Mouse (Mus musculus) mature B cell (primary cell): ENCODE data around the gene Platr17.
"Not testable (repeated sequence)": the region's sequence is repeated elsewhere in the genome, so short reads cannot be mapped to it uniquely, and the experiment has no call there.

Experiments used
- in situ Hi-C: fragments of 300-500 bp; cut with MboI; formaldehyde crosslinking; loops from 2 replicates; pipeline ENCODE4 v1.14.3; 2019

Platr17 gene

DNA sequence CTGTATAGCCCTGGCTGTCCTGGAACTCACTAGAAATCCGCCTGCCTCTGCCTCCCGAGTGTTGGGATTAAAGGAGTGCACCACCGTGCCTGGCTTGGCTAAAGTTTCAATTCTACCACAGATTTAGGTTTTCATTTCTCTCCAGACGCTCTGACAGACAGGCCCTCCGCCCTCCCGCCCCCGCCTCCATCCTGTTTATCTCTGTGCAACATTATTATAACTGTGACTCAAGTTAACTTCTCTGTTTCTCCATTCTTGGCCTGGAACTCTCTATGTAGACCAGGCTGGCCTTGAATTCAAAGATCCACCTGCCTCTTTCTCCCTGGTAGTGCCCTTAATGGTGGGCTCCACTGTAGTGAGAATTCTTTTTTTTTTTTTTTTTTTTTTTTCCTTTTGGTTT, 2.4 kb upstream of the Platr17 start:
- in situ Hi-C loops = no loop called here

DNA sequence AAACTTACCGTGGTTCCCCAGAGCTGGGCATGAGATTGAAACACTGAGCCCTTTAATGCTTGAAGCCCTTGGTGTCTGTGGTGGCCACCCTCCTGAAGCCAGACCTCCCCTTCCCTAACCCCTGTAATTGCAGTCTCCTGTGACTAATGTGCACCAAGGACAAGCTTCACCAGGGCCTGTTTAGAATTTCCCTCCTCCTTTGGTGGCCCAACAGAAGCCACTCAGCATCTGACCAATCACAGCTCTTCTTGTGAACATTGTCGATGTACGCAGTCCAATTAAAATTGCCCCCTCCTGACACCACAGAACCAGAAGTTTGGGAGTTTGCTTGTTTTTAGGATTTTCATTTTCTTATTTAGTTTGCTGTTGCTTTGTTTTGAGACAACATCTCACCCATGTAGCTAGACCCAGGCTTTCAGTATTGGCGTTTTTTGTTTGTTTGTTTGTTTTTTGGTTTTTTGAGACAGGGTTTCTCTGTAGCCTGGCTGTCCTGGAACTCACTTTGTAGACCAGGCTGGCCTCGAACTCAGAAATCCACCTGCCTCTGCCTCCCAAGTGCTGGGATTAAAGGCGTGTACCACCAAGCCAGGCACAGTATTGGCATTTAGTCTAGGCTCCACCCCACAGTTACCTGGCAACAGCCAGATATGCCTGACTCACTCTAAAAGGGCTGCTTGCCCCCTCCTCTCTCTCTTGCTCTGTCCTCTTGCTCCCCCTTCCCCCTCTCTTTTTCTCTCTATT, 854 bp upstream of the Platr17 start:
- in situ Hi-C loops = not testable (repeated sequence)

DNA sequence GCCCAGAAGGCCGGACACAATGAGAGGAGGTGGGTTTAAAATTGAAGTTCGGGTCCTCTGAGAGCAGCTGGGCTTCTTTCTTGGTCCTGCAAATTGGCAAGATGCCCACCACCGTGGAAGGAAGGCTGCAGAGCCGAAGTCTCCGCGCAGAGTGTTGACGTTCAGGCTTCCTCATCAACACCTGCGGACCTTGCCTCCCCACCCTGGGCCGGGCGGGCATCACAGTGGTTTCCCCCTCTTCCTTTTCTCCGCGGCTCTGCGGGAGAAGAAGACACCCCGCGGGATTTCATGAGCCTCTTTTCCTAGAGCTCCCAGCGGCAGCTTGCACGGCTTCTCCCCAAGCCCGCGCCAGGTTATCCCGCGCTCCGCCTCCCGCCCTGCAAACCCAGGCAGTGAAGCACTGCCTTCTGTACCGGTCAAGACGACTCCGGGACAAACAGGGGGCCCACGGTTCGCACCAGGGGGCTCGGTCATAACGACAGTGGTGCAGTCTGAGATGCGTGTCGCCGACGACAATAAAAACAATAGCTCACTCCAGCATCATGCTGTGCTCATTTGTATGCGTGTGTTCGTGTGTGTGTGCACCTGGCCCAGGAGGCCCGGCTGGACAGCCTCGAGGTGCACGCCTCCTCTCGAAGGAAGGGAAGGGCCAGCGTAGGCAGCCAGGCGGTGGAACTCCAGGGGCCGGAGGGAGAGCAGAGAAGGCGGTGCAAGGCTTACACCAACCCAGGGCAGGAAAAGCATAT, 3.6 kb downstream of the Platr17 start:
- in situ Hi-C loops = no loop called here

DNA sequence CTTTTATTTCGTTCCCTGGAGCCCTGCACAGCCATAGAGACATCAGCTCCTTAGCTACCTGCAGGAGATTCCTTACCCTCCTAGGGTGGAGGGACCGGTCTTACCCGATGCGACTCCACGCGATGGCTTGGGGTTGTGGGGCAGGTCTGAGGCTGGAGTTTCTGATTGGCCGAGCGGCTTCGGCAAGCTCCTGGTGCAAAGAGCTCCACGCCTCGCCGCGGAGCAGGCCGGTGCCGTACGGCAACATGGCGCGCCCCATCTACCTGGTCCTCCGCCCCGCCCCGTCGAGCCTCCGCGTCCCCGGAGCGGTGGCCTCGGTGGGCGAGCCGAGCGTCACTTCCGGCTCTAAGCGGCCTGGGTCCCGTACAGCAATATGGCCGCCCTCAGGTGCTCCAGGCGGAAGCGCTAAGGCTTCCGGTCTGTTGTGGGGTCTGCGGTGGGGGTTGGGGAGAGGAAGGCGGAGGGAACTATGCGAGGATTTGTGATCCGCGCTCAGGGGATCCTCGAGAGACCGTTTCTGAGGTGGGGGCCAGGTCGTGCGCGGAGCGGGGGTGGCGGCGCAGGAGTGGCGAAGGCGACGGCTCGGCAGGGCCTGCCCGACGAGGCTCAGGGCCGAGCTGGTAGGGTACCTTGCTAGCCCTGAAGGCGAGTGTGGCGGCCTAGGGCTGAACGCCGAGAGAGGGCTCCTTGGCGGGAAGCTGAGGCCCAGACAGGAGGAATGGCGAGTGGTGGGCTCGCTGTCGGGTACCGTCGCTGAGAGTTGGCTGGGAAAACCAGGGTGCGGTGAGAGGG, 4.3 kb downstream of the Platr17 start, which contains the start of gene Daxx:
Gene Daxx (plus strand): TSS at position 338 of the 792 bp plus-strand sequence.
- in situ Hi-C loops = no loop called here

DNA sequence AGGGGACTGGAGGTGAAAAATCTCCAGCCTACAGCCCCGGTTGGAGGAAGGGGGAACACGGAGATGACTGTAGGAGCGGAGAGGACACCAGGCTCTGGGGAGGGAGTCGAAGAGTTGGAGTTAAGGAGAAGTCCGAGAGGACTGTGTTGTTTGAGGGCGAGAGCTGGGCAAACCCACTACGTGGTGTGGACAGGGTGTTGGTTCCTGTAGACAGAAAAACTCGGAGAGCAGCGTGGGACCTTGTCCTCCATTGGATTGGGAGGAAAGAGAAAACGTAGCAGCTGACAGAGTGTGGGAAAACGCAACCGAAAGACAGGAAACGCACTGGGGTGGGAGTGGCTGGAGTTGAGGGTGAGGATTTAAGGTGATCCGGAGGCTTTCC, 4.9 kb downstream of the Platr17 start:
- in situ Hi-C loops = no loop called here

DNA sequence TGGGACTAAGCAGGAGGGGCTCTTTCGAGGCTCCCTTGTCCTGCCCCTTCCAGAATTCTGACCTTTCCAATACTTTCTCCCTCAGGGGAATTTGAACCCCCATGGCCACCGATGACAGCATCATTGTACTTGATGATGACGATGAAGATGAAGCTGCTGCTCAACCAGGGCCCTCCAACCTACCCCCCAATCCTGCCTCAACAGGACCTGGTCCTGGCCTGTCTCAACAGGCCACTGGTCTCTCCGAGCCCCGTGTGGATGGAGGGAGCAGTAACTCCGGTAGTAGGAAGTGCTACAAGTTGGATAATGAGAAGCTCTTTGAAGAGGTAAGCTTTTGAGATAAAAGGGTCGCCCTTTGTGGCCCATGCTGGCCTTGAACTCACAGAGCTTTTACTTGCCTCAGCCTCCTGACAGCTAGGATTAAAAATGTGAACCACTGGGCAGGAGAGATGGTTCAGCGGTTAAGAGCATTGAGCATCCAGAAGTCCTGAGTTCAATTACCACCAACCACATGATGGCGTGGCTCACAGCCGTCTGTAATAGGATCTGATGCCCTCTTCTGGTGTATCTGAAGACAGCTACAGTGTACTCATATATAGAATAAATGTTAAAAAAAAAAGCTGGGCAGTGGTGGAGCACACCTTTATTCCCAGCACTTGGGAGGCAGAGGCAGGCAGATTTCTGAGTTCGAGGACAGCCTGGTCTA, 5.6 kb downstream of the Platr17 start:
- in situ Hi-C loops = no loop called here

DNA sequence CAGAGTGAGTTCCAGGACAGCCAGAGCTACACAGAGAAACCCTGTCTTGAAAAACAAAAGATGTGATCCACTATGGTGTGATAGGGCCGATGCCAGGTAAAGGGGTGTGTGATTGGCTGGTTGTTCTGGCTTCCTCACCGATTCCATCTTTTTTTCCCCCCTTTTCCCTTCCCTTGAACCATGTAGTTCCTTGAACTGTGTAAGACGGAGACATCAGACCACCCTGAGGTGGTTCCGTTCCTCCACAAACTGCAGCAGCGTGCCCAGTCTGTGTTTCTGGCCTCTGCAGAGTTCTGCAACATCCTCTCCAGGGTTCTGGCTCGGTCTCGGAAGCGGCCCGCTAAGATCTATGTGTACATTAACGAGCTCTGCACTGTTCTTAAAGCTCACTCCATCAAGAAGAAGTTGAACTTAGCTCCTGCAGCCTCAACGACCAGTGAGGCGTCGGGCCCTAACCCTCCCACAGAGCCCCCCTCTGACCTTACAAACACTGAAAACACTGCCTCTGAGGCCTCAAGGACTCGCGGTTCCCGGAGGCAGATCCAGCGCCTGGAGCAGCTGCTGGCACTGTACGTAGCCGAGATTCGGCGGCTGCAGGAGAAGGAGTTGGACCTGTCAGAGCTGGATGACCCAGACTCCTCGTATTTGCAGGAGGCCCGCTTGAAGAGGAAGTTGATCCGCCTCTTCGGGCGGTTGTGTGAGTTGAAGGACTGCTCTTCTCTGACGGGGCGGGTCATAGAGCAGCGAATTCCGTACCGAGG, 6.3 kb downstream of the Platr17 start:
- in situ Hi-C loops = no loop called here

DNA sequence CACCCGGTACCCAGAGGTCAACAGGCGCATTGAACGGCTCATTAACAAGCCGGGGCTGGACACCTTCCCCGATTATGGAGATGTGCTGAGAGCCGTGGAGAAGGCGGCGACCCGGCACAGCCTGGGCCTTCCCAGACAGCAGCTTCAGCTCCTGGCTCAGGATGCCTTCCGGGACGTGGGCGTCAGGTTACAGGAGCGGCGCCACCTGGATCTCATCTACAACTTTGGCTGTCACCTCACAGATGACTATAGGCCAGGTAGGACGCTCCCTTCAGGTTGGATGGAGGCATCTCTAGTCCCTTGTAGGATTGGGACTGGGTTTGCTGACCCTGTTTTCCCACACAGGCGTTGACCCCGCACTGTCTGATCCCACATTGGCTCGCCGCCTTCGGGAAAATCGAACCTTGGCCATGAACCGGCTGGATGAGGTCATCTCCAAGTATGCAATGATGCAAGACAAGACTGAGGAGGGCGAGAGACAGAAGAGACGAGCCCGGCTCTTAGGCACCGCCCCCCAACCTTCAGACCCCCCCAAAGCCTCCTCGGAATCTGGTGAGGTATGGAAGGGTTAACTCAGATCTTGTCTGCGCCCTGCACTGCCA, 7.0 kb downstream of the Platr17 start:
- in situ Hi-C loops = no loop called here

DNA sequence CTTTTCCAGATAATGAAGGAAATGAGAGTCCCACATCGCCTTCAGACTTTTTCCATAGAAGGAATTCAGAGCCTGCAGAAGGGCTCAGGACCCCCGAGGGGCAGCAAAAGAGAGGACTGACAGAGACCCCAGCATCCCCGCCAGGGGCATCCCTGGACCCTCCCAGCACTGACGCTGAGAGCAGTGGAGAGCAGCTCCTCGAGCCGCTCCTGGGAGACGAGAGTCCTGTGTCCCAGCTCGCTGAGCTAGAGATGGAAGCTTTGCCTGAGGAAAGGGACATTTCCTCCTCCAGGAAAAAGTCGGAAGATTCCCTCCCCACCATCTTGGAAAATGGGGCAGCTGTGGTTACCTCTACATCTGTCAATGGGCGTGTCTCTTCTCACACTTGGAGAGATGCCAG, 8.3 kb downstream of the Platr17 start:
- in situ Hi-C loops = no loop called here

DNA sequence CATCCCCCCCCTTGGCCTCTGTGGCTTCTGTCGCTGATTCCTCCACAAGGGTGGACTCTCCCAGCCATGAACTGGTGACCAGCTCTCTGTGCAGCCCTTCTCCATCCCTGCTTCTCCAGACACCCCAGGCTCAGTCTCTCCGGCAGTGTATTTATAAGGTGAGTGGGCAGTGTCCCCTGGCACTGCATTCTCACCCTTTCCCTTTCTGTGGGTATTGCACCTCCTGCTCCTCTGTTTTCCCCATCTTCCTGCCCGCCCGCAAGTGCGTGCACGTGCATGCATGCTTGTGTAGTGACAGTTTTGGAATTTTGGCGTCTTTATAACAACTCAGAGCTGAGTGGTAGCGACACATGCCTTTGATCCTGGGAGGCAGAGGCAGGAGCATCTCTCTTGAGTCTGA, 9.0 kb downstream of the Platr17 start:
- in situ Hi-C loops = no loop called here

DNA sequence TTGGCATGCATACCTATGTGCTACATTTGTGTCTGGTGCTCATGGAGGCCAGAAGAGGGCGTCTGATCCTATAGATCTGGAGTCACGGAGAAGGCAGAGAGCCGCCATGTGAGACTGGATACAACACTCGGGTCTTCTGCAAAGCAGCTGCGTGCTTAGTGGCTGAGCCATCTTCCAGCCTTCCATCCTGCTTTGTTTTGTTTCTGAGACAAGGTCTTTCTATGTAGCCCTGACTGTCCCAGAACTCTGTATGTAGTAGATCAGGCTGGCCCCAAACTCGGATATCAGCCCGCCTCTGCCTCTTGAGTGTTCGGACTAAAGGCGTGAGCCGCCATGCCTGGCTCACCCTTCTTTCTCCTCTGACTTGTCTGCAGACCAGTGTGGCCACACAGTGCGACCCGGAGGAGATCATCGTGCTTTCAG, 10.0 kb downstream of the Platr17 start:
- in situ Hi-C loops = no loop called here

DNA sequence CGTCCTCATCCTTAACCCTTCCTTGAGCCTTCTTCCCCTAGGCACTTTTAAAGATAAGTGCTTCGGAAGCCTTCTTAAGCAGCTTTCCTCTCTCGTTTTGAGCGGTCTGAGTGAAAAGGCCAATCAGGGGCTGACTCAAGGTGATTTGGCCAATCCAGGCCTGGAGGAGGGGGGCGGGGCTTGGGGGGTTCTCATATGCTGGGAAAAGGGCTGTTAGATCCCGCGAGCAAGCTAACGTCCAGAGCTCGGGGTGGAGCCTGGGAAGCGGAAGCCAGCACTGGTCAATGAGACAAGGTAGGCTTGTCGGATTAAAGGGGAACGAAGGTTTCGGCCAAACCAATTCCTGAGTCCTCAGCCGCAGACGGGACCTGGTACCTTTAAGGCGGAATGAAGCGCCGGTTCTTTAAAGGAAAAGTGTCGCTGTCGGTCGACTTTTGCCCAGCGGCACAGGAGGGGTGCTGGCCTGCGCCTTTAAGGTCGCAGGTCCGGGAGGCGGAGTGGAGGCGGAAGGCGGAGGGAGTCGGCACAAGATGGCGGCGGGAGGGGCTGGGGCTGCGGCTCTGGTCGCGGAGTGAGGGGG, 10.8 kb downstream of the Platr17 start, which contains the start of the genes Tapbp and Zbtb22:
Gene Tapbp (plus strand): TSS at position 229 of the 580 bp plus-strand sequence.
Gene Zbtb22 (plus strand): TSS at position 234 of the 580 bp plus-strand sequence.
- in situ Hi-C loops = no loop called here

DNA sequence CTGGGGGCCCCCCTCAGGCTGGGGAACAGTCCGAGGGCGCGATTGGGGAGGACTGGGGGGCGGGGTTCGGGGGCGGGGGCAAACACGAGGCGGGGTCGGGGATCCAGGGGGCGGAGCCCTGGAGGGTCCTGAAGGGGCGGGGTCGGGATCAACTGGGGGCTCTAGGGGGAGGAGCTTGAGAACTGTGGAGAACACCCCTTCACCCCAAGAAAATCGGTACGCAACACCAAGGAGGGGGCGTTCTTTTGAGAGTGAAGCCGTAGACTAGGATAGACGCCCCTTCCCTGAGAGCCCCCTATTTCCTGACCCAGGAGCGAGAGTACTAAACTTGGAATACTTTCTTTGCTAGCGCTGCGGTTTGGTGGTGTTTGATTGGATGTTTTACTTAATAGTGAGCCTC, 11.4 kb downstream of the Platr17 start:
- in situ Hi-C loops = no loop called here

DNA sequence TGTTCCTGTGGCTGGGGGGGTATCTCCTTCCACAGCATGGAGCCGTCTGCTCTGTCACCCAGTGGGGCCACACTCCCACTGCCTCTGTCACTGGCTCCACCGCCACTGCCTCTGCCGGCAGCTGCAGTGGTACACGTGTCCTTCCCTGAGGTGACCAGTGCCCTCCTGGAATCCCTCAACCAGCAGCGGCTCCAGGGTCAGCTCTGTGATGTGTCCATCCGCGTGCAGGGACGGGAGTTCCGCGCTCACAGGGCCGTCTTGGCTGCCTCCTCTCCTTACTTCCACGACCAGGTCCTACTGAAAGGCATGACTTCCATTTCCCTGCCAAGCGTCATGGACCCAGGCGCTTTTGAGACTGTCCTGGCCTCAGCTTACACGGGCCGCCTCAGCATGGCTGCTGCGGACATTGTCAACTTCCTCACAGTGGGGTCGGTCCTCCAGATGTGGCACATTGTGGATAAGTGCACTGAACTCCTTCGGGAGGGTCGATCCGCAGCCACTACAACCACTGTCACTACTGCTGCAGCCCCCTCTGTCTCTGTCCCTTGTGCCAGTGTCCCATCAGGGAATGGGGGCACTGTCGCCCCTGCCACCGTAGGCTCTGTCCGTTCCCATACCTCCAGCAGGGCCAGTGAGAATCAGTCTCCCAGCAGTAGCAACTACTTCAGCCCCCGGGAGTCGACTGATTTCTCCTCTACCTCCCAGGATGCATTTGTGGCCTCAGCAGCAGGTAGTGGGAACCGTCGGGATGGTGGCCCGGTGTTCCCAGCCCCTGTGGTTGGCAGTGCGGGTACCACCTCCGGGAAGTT, 12.1 kb downstream of the Platr17 start:
- in situ Hi-C loops = no loop called here

DNA sequence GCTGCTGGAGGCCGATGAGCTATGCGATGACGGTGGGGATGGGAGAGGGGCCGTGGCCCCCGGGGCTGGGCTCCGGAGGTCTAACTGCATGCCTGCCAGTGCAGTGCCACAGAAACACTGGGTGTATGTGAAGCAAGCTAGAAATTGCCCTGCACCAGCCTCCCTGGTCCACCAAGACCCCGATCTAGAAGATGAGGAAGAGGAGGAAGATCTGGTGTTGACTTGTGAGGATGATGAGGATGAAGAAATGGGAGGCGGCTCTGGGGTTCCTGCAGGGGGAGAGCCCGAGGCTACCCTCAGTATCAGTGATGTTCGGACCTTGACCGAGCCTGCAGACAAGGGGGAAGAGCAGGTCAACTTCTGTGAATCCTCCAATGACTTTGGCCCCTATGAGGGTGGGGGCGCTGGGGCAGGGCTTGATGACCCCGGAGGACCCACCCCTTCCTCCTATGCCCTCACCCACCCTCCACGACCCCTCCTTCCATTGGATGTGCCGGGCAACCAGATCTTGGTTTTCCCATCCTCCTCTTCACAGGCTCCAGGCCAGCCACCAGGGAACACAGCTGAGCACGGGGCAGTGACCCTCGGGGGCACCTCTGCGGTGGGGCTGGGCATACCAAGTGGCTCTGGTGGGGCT, 12.8 kb downstream of the Platr17 start:
- in situ Hi-C loops = no loop called here

DNA sequence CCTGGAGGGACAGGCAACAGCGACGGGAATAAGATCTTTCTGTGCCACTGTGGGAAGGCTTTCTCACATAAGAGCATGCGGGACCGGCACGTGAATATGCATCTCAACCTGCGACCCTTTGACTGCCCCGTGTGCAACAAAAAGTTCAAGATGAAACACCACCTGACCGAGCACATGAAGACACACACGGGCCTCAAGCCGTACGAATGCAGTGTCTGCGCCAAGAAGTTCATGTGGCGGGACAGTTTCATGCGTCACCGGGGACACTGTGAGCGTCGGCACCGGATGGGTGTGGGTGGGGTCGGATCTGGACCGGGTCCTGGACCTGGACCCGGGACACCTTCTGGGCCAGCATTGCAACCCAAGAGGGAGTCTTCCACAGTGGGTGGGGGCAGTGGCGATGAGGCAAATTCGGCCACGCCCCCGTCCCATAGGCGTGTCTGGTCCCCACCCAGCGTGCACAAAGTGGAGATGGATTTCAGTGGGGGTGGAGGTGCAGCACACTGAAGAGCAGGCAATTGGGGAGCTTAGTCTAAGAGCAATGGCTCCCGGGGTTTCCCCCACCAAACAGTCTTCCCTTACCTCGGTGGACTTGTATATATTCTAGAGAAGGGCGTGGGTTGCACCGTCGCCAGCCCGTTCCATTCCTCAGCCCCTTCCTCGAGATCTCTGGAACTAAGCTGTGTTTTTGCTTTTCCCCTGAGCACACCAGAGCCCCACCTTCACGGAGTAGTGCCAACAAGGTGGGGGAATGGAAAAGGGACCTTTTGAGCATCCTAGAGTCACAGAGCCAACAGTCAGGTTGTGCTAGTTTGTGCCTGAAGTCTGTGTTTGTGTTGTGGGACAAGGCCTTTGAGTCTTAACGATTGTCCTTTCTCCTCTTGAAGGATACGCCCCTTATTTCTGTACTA, 13.6 kb downstream of the Platr17 start:
- in situ Hi-C loops = no loop called here

DNA sequence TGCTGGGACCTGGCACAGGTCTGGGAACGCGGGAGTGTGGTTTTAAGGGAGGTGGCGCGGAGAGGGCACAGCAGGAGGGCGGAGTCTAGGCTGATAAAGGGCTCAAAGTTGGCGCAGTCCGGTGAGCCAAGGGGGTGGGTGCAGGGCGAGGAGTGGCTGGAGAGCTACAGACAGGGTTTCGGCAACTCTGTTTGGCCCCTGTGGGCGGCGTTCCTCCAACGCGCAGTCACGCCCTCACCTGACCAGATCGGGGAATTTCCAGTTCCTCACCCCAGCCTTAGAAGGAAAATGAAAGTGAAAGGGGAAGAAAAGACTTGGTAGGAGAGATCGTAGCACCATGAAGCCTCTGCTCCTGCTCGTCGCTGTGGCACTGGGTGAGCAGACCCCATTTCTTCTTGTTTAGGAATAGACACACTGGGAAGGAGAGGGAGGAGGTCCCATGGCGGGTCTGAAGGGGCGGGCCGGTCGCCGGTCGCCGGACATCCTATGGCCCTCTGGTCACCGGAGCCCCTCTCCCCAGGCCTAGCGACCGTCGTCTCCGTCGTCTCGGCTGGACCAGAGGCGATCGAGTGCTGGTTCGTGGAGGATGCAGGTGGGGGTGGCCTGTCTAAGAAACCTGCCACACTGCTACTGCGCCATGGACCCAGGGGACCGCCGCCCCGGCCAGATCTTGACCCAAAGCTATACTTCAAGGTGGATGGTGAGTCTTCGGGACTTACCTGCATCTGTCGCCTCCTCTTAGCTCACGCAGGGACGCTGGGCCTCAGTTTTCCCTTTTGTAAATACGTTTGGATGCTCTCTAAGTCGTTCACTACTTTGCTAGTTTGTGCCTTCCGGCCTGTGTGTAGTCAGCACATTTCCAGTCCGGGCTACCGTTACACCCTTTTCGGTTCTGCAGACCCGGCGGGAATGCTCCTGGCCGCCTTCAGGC, 14.7 kb downstream of the Platr17 start:
- in situ Hi-C loops = no loop called here
